Mouse (Mus musculus) heart, adult 2 months (tissue): ENCODE measurements around the gene Trappc3.

Experiments
- CTCF ChIP-seq: fragments of 200-600 bp; IDR thresholded peaks from 2 replicates; pipeline ENCODE4 v1.8.1; 2022; ENCODE audit warnings: antibody characterized with exemption, mild to moderate bottlenecking, moderate library complexity
- EP300 ChIP-seq: fragments of 200-500 bp; IDR thresholded peaks from 2 replicates; pipeline ENCODE4 v1.6.1; 2011; ENCODE audit warnings: low read depth, low read length, control low read depth; ENCODE audit not compliant: insufficient read depth
- POLR2A ChIP-seq: fragments of 200-500 bp; IDR thresholded peaks from 2 replicates; pipeline ENCODE4 v1.6.1; 2011; ENCODE audit warnings: mild to moderate bottlenecking, low read depth, low read length, control low read depth; ENCODE audit not compliant: insufficient read depth

- TF ChIP-seq CTCF (no peak), POLR2A (peak; percentile 75), EP300 (peak; percentile 60)
Measured at GRCm38 (mm10) chr4:126260520-126261201, 1.5 kb upstream of the Trappc3 start.
